Mouse (Mus musculus) stomach, embryonic 15.5 days (tissue): ENCODE data around the gene Krt6a. TPM values are rescaled to one million over a fixed set of nuclear protein-coding genes. Genes with fewer than 3 reads are reported as not detected.

ENCODE experiments used
- ATAC-seq: fragments of 200-750 bp; cut with Nextera tagmentation; 2 replicates; pipeline ENCODE4 v1.8.0; 2017; ENCODE audit warnings: low read depth, moderate number of reproducible peaks, moderate TSS enrichment; ENCODE audit not compliant: insufficient read depth, low FRiP score
- H3K27ac ChIP-seq: fragments of 300-500 bp; sonication (generic); 2 replicates; pipeline ENCODE4 v1.5.1; 2015; ENCODE audit warnings: mild to moderate bottlenecking, inconsistent platforms
- H3K27me3 ChIP-seq: fragments of 300-500 bp; sonication (generic); replicated peaks from 2 replicates; pipeline ENCODE4 v1.6.1; 2015; ENCODE audit warnings: inconsistent platforms
- H3K36me3 ChIP-seq: fragments of 300-500 bp; sonication (generic); 2 replicates; pipeline ENCODE4 v1.6.1; 2015; ENCODE audit warnings: inconsistent platforms
- H3K4me1 ChIP-seq: fragments of 300-500 bp; sonication (generic); 2 replicates; pipeline ENCODE4 v1.6.1; 2015; ENCODE audit warnings: inconsistent platforms
- H3K4me2 ChIP-seq: fragments of 300-500 bp; sonication (generic); 2 replicates; pipeline ENCODE4 v1.6.1; 2015; ENCODE audit warnings: mild to moderate bottlenecking, inconsistent platforms
- H3K4me3 ChIP-seq: fragments of 300-500 bp; sonication (generic); replicated peaks from 2 replicates; pipeline ENCODE4 v1.5.1; 2015; ENCODE audit warnings: inconsistent platforms
- H3K9ac ChIP-seq: fragments of 300-500 bp; sonication (generic); 2 replicates; pipeline ENCODE4 v1.6.1; 2015; ENCODE audit warnings: inconsistent platforms
- H3K9me3 ChIP-seq: fragments of 300-500 bp; sonication (generic); 2 replicates; pipeline ENCODE4 v1.6.1; 2016; ENCODE audit warnings: inconsistent platforms
- WGBS: fragments of 180-500 bp; shearing (Covaris S2); methylation state at CpG from one replicate; pipeline ENCODE4 v1.1.7; 2015; 5-methylcytosine and 5-hydroxymethylcytosine counted together
- polyA plus RNA-seq: library from polyadenylated mRNA; unstranded; fragments of >200 nt; fragmentation: Nextera tagmentation; extraction: Ambion mirVana; gene quantifications from 2 replicates; pipeline ENCODE4 v1.2.1, GENCODE M21; 2015

Gene Krt6a
- 90.3 and 179 TPM in 2 replicates for polyA plus RNA-seq

GRCm38 (mm10) chr15:101694207-101694606 is at the start of gene Krt6a:
TSS of gene Krt6a (minus strand) at chr15:101694307.
- Histone ChIP-seq H3K9ac (no peak within 1 kb of the TSS), H3K9me3 (no peaks in the 10 kb centered on the region), H3K27ac (no peak within 1 kb of the TSS), H3K4me1 (no peaks in the 10 kb centered on the region), H3K36me3 (no peaks in the 10 kb centered on the region), H3K4me3 (no peak within 1 kb of the TSS), H3K27me3 (no peaks in the 10 kb centered on the region), H3K4me2 (no peak within 1 kb of the TSS)
- no peak for ATAC-seq
- WGBS = 78% methylated on average over 5 of the region's 5 CpGs

GRCm38 (mm10) chr15:101742711-101743110 is 48.6 kb upstream of the Krt6a start, which contains the start of gene Krt71:
TSS of gene Krt71 (minus strand) at chr15:101743109.
- no peak within 1 kb of the TSS for H3K4me3 ChIP-seq
- no peak for ATAC-seq
- no peak within 1 kb of the TSS for H3K4me2 ChIP-seq
- H3K27me3 ChIP-seq = no peaks in the 10 kb centered on the region
- WGBS = 51% methylated on average over 14 of the region's 14 CpGs
- no peaks in the 10 kb centered on the region for H3K4me1 ChIP-seq
- no peak within 1 kb of the TSS for H3K9ac ChIP-seq
- no peaks in the 10 kb centered on the region for H3K36me3 ChIP-seq
- H3K27ac ChIP-seq = no peak within 1 kb of the TSS
- H3K9me3 ChIP-seq = no peaks in the 10 kb centered on the region

DNA sequence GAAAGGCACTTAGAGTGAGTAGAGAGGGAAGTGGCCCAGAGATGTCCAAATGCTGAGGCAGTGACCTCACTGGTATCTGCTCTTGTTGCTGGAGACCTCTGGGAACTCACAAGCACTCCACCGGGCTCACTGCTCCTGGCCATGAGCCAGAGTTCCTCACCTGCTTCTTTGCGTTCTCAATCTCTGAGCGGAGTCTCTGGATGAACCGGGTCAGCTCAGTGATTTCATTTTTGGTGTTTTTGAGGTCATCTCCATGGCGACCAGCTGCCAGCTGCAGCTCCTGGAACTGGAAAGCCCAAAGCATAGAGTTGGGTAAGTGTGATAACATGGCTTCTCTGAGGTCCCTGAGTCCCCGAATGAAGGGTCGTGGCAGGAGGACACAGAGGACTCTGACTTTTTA is 43.7 kb upstream of the Krt6a start:
- 54% methylated on average over 7 of the region's 7 CpGs for WGBS
- no peaks in the 10 kb centered on the region for H3K4me1 ChIP-seq
- H3K9ac ChIP-seq = no peak overlapping the region
- H3K4me2 ChIP-seq = no peak overlapping the region
- ATAC-seq = no peak
- H3K27me3 ChIP-seq = no peaks in the 10 kb centered on the region
- no peak overlapping the region for H3K27ac ChIP-seq
- H3K36me3 ChIP-seq = no peaks in the 10 kb centered on the region
- no peak overlapping the region for H3K4me3 ChIP-seq
- H3K9me3 ChIP-seq = no peaks in the 10 kb centered on the region

- no peak for ATAC-seq
- no peak overlapping the region for H3K27ac ChIP-seq
Observed at GRCm38 (mm10) chr15:101730653-101731052, 36.5 kb upstream of the Krt6a start.

DNA sequence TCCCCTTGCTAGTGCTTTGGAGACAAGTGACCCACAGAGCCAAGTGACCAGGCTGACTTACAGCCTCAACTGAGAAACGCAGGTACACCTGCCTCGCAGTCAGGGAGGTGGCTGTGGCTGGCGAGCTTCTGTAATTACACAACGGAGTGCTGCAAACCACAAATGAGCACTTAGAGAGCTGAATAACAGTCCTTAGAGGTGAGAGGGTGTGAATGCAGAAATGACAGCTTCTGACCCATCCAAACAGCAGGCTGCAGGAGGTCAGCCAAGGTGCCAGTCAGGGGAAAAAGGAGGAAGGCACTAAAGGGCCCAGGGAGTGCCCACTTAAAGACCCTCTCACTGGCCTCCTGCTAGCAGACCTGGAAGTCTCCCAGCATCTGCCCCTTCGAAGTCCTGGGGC is 30.6 kb upstream of the Krt6a start:
- 45% methylated on average over 5 of the region's 5 CpGs for WGBS
- no peak for ATAC-seq
- Histone ChIP-seq H3K27ac (no peak overlapping the region), H3K27me3 (no peaks in the 10 kb centered on the region), H3K9me3 (no peaks in the 10 kb centered on the region), H3K4me2 (no peak overlapping the region), H3K9ac (no peak overlapping the region), H3K4me1 (no peaks in the 10 kb centered on the region), H3K4me3 (no peak overlapping the region), H3K36me3 (no peaks in the 10 kb centered on the region)

More at GRCm38 (mm10) chr15:101730653-101731052, 36.5 kb upstream of the Krt6a start:
- no peak overlapping the region for H3K9ac ChIP-seq
- H3K27me3 ChIP-seq = no peaks in the 10 kb centered on the region
- H3K4me2 ChIP-seq = no peak overlapping the region
- H3K36me3 ChIP-seq = no peaks in the 10 kb centered on the region
- no peak overlapping the region for H3K4me3 ChIP-seq
- no peaks in the 10 kb centered on the region for H3K9me3 ChIP-seq
- H3K4me1 ChIP-seq = no peaks in the 10 kb centered on the region

DNA sequence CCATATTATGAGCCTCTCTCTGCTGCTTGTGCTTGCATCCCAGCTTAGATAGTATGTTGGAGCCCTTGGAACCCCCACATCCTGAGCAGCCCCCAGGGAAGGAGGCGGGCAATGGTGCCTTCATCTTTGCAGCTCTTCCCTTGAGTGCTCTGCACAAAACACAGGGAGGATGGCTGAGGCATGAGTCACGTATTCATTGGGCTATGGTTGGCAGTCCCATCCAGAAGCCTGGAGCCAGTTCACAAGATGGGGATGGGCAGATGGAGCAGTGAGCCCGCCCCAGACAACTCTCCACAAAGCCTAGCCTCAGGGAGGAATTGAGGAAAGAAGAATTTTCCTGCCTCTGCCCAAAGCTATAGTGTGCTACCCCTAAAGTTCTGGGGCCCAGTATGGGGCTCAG is 21.7 kb upstream of the Krt6a start:
- no peaks in the 10 kb centered on the region for H3K27me3 ChIP-seq
- WGBS = 69% methylated on average over 3 of the region's 3 CpGs
- no peak overlapping the region for H3K4me2 ChIP-seq
- ATAC-seq = no peak
- H3K36me3 ChIP-seq = no peaks in the 10 kb centered on the region
- no peak overlapping the region for H3K4me3 ChIP-seq
- H3K9me3 ChIP-seq = no peaks in the 10 kb centered on the region
- no peak overlapping the region for H3K27ac ChIP-seq
- no peak overlapping the region for H3K9ac ChIP-seq
- peaks cover 3% of the 10 kb centered on the region; the same call in 1 of the 2 replicates for H3K4me1 ChIP-seq

DNA sequence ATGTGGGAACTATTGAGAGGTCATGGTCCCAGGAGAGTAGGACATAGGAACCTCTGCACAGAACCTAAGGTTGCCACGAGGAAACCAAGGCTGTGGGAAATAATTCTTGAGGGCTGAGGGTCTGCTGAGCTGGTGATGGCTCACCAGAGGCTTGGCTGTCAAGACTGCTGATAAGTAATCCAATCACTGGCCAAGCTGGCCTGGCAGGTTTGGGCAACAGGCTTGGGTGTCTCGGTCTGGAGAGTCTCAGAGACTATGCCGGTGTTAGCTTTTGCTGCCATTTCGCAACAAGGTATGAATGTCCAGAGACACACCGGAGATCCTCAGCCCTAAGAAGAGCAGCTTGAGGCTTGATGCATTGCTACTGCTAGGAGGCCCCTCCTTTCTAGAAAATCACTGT is 20.2 kb upstream of the Krt6a start:
- Histone ChIP-seq H3K27me3 (no peaks in the 10 kb centered on the region), H3K9me3 (no peaks in the 10 kb centered on the region), H3K27ac (peak overlapping the region; percentile 31; the same call in 1 of the 2 replicates), H3K4me1 (peaks cover 3% of the 10 kb centered on the region; the same call in 1 of the 2 replicates), H3K4me2 (no peak overlapping the region), H3K36me3 (no peaks in the 10 kb centered on the region), H3K4me3 (no peak overlapping the region), H3K9ac (no peak overlapping the region)
- no peak for ATAC-seq
- 57% methylated on average over 5 of the region's 5 CpGs for WGBS

- Histone ChIP-seq H3K27me3 (no peaks in the 10 kb centered on the region), H3K36me3 (no peaks in the 10 kb centered on the region), H3K4me3 (no peak overlapping the region), H3K27ac (peak overlapping the region; percentile 63), H3K9ac (no peak overlapping the region), H3K4me2 (no peak overlapping the region), H3K9me3 (no peaks in the 10 kb centered on the region), H3K4me1 (peaks cover 3% of the 10 kb centered on the region; the same call in 1 of the 2 replicates)
- no peak for ATAC-seq
- WGBS = 57% methylated on average over 8 of the region's 8 CpGs
Observed at GRCm38 (mm10) chr15:101713731-101714130, 19.6 kb upstream of the Krt6a start.

GRCm38 (mm10) chr15:101712720-101713119 is 18.6 kb upstream of the Krt6a start, which contains the start of gene Krt5:
TSS of gene Krt5 (minus strand) at chr15:101712898.
- Histone ChIP-seq H3K27ac (peak within 1 kb of the TSS; percentile 63), H3K9ac (no peak within 1 kb of the TSS), H3K4me3 (peak within 1 kb of the TSS; percentile 28), H3K36me3 (no peaks in the 10 kb centered on the region), H3K27me3 (no peaks in the 10 kb centered on the region), H3K4me1 (peaks cover under 1% of the 10 kb centered on the region; the same call in 1 of the 2 replicates), H3K4me2 (no peak within 1 kb of the TSS), H3K9me3 (no peaks in the 10 kb centered on the region)
- ATAC-seq = no peak; the same call in 1 of the 2 replicates
- WGBS = 57% methylated on average over 13 of the region's 13 CpGs

DNA sequence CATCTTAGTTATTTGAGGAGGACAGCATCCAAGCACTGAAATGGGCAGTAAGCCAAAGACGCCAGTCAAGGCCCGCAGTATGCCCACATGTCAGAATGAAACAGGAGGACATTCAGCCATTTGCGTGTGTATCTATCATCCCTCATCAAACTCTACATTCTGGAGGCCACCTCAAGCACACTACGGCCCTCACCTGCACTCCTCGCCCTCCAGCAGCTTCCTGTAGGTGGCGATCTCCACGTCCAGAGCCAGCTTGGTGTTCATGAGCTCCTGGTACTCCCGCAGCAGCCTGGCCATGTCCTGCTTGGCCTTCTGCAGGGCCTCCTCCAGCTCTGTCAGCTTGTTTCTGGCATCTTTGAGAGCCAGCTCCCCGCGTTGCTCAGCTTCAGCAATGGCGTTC is 14.6 kb upstream of the Krt6a start:
- H3K27me3 ChIP-seq = no peaks in the 10 kb centered on the region
- WGBS = 65% methylated on average over 11 of the region's 11 CpGs
- no peak overlapping the region for H3K9ac ChIP-seq
- no peak for ATAC-seq
- no peaks in the 10 kb centered on the region for H3K9me3 ChIP-seq
- no peak overlapping the region for H3K27ac ChIP-seq
- H3K4me2 ChIP-seq = no peak overlapping the region
- H3K4me3 ChIP-seq = no peak overlapping the region
- no peaks in the 10 kb centered on the region for H3K36me3 ChIP-seq
- no peaks in the 10 kb centered on the region for H3K4me1 ChIP-seq

GRCm38 (mm10) chr15:101707454-101707853 is 13.3 kb upstream of the Krt6a start:
- ATAC-seq = no peak
- Histone ChIP-seq H3K27ac (no peak overlapping the region), H3K4me1 (no peaks in the 10 kb centered on the region), H3K4me3 (no peak overlapping the region), H3K36me3 (no peaks in the 10 kb centered on the region), H3K9me3 (no peaks in the 10 kb centered on the region), H3K4me2 (no peak overlapping the region), H3K9ac (no peak overlapping the region), H3K27me3 (no peaks in the 10 kb centered on the region)
- 77% methylated on average over 9 of the region's 9 CpGs for WGBS

- no peak for ATAC-seq
- H3K27ac ChIP-seq = no peak overlapping the region
- 75% methylated on average over 4 of the region's 4 CpGs for WGBS
Observed at GRCm38 (mm10) chr15:101704066-101704465, 10.0 kb upstream of the Krt6a start.

GRCm38 (mm10) chr15:101702380-101702779 is 8.3 kb upstream of the Krt6a start:
- Histone ChIP-seq H3K27me3 (no peaks in the 10 kb centered on the region), H3K27ac (no peak overlapping the region), H3K9ac (no peak overlapping the region), H3K36me3 (no peaks in the 10 kb centered on the region), H3K4me2 (no peak overlapping the region), H3K9me3 (no peaks in the 10 kb centered on the region), H3K4me3 (no peak overlapping the region), H3K4me1 (no peaks in the 10 kb centered on the region)
- 41% methylated on average over 2 of the region's 2 CpGs for WGBS
- ATAC-seq = no peak

More at GRCm38 (mm10) chr15:101704066-101704465, 10.0 kb upstream of the Krt6a start:
- H3K27me3 ChIP-seq = no peaks in the 10 kb centered on the region
- no peak overlapping the region for H3K4me2 ChIP-seq
- H3K9ac ChIP-seq = no peak overlapping the region
- H3K4me3 ChIP-seq = no peak overlapping the region
- H3K36me3 ChIP-seq = no peaks in the 10 kb centered on the region
- no peaks in the 10 kb centered on the region for H3K4me1 ChIP-seq
- no peaks in the 10 kb centered on the region for H3K9me3 ChIP-seq
